Mouse (Mus musculus): ENCODE data around the gene Sox6. TPM values are rescaled to one million over a fixed set of nuclear protein-coding genes. Genes with fewer than 3 reads are reported as not detected.
A peak's percentile ranks its signal among the peaks of the same experiment; 100 is the strongest.

Gene Sox6
- total and polyA plus RNA-seq, 2 experiments from 2014 or later: 30.8 to 47.6 TPM

DNA sequence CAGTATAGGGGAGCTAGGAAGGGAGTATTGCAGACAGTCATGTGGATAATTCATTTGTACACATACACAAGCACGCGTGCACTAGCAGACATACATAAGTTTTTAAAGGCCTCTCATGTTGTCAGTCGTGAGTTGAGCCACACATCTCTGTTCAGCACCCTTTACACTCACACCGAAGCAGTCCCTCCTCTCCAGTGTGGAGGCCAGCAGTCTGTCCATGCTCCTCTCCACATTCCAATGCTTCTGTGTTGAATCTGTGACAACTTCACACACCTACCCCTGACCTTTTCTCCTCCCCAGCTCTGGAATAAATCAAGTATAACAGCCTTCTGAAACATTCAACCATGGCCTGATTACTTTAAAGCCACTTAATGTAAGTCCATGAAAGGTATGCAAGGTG lies 408.3 kb downstream of the Sox6 start:
- Histone ChIP-seq H3K9ac (replicated peaks; ENCODE audit: low read length, poor library complexity, severe bottlenecking) (no peak overlapping the region), H3K9me3 (ENCODE audit: low read length) (no peaks in the 10 kb centered on the region), H3K4me1 (ENCODE audit: insufficient read depth, low read length) (0 out of 2 replicates have a peak, but pooled peaks cover 1% of the 10 kb centered on the region), H3K36me3 (ENCODE audit: insufficient read depth, low read length) (no peaks in the 10 kb centered on the region), H3K27ac (ENCODE audit: low read depth, low read length) (no peak overlapping the region), H3K4me2 (ENCODE audit: low read depth, low read length, poor library complexity, severe bottlenecking) (no peak overlapping the region), H3K4me3 (ENCODE audit: low read depth, low read length) (no peak overlapping the region), H3K27me3 (ENCODE audit: insufficient read depth, low read length) (no peaks in the 10 kb centered on the region)
- ATAC-seq (ENCODE audit: low FRiP score) (no peak), DNase-seq (ENCODE audit: low spot score) (no peak)
- TF ChIP-seq CTCF (IDR thresholded peaks at IDR 0.05): no peak
- 93% methylated on average over 4 of the region's 4 CpGs for WGBS

DNA sequence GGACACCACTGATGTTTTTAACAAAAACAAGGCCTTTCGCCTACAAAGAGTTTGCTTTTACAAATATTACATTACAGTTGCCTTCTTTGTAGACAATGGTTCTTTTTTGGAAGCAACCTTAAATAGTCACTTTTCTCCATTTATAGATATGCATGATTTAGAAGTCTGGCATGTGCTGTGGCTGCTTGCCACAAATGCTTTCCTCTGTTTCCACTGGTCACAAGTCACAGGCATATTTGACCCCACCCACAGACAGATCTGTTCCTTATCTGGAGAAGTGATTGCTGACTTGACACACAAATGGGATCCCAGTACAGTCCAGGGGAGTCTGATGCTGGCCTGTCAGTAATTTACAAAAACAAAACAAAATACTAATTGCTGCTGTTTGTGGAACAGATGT lies 409.8 kb downstream of the Sox6 start:
- Histone ChIP-seq H3K4me2 (ENCODE audit: low read depth, low read length, poor library complexity, severe bottlenecking) (no peak overlapping the region), H3K4me1 (ENCODE audit: insufficient read depth, low read length) (0 out of 2 replicates have a peak, but pooled peaks cover 3% of the 10 kb centered on the region), H3K9me3 (ENCODE audit: low read length) (no peaks in the 10 kb centered on the region), H3K9ac (replicated peaks; ENCODE audit: low read length, poor library complexity, severe bottlenecking) (no peak overlapping the region), H3K27ac (ENCODE audit: low read depth, low read length) (no peak overlapping the region), H3K27me3 (ENCODE audit: insufficient read depth, low read length) (no peaks in the 10 kb centered on the region), H3K36me3 (ENCODE audit: insufficient read depth, low read length) (no peaks in the 10 kb centered on the region), H3K4me3 (ENCODE audit: low read depth, low read length) (no peak overlapping the region)
- no peak for TF ChIP-seq CTCF (IDR thresholded peaks at IDR 0.05)
- ATAC-seq (ENCODE audit: low FRiP score): no peak
- DNase-seq (ENCODE audit: low spot score): no peak
- WGBS: 96% methylated on average over 1 of the region's 1 CpGs

DNA sequence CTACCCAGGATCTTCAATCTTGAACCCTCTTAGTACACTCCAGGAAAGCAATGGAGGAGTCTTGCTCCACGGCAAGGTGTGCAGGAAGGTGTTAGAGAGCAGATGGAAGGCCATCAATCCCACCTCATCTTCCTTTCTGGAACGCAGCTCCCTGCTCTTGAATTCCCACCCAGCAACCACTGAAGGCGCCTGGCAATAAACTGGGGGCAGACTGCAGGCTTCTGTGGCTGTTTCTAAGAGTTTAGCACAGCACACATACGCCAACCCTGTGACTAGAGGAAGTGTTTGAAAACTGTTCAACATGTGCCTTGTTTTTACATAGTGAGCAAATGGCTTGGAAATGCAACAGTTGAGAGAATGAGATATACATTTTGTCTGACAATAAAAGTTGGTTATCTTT lies 412.6 kb downstream of the Sox6 start:
- no peak for TF ChIP-seq CTCF (IDR thresholded peaks at IDR 0.05)
- Histone ChIP-seq H3K36me3 (ENCODE audit: insufficient read depth, low read length) (no peaks in the 10 kb centered on the region), H3K9me3 (ENCODE audit: low read length) (no peaks in the 10 kb centered on the region), H3K4me1 (ENCODE audit: insufficient read depth, low read length) (0 out of 2 replicates have a peak, but pooled peaks cover 3% of the 10 kb centered on the region), H3K9ac (replicated peaks; ENCODE audit: low read length, poor library complexity, severe bottlenecking) (no peak overlapping the region), H3K4me3 (ENCODE audit: low read depth, low read length) (no peak overlapping the region), H3K4me2 (ENCODE audit: low read depth, low read length, poor library complexity, severe bottlenecking) (no peak overlapping the region), H3K27ac (ENCODE audit: low read depth, low read length) (no peak overlapping the region), H3K27me3 (ENCODE audit: insufficient read depth, low read length) (no peaks in the 10 kb centered on the region)
- no peak for DNase-seq (ENCODE audit: low spot score)
- ATAC-seq (ENCODE audit: low FRiP score): no peak
- 85% methylated on average over 4 of the region's 4 CpGs for WGBS

DNA sequence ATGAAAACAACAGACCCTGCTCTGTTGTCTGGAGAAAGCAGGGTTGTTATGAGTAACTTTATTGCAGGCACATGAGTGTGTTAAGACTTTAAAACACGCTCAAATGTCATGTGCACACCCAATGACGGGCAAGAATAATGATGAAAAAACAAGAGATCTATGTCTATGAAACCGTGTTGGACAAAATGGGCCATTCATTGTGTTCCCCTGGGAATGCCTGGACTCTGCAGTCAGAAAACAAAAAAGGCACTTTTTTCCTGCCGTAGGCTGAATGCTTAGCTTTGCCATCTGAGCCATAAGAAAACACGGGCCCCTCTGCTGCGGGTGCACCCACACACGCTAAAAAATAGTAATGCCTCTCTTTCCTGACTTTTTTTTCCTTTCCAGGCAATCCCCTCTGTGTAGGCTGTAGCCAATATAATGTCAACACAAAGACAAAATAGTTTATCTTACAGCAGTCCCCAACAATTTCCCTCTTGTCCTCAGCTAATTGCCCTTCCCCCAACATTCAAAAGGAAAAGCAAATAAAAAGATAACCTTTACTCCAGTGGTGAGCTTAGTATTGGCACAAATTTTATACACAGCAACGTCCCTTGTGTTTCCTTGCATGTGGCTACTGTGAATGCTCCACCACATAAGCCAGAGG lies 413.6 kb downstream of the Sox6 start:
- Histone ChIP-seq H3K27ac (ENCODE audit: low read depth, low read length) (no peak overlapping the region), H3K4me2 (ENCODE audit: low read depth, low read length, poor library complexity, severe bottlenecking) (no peak overlapping the region), H3K36me3 (ENCODE audit: insufficient read depth, low read length) (no peaks in the 10 kb centered on the region), H3K9ac (replicated peaks; ENCODE audit: low read length, poor library complexity, severe bottlenecking) (no peak overlapping the region), H3K4me1 (ENCODE audit: insufficient read depth, low read length) (0 out of 2 replicates have a peak, but pooled peaks cover 3% of the 10 kb centered on the region), H3K4me3 (ENCODE audit: low read depth, low read length) (no peak overlapping the region), H3K9me3 (ENCODE audit: low read length) (no peaks in the 10 kb centered on the region), H3K27me3 (ENCODE audit: insufficient read depth, low read length) (no peaks in the 10 kb centered on the region)
- ATAC-seq (ENCODE audit: low FRiP score) (no peak), DNase-seq (ENCODE audit: low spot score) (peak; percentile 56)
- TF ChIP-seq CTCF (IDR thresholded peaks at IDR 0.05): no peak
- 27% methylated on average over 8 of the region's 8 CpGs for WGBS

DNA sequence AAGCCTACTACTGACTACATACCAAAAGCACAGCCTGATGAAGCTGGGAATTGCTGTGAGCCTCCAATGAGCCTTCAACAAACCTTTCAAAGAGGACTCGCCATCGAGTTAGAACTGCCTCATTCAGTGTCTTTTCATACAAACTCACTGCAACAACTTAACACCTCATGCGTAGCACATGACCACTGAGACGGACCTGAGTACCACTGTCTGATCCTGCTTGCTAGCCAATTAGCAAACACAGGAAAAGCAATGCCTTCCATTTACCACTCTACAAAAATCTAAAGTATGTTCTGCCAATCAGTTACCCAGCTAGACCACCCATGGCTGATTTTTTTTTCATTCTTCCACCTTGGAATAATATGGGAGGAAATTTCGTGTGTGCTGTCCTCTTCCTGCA lies 414.1 kb downstream of the Sox6 start:
- Histone ChIP-seq H3K36me3 (ENCODE audit: insufficient read depth, low read length) (no peaks in the 10 kb centered on the region), H3K4me1 (ENCODE audit: insufficient read depth, low read length) (0 out of 2 replicates have a peak, but pooled peaks cover 3% of the 10 kb centered on the region), H3K4me3 (ENCODE audit: low read depth, low read length) (no peak overlapping the region), H3K27me3 (ENCODE audit: insufficient read depth, low read length) (no peaks in the 10 kb centered on the region), H3K9me3 (ENCODE audit: low read length) (no peaks in the 10 kb centered on the region), H3K9ac (replicated peaks; ENCODE audit: low read length, poor library complexity, severe bottlenecking) (no peak overlapping the region), H3K27ac (ENCODE audit: low read depth, low read length) (no peak overlapping the region), H3K4me2 (ENCODE audit: low read depth, low read length, poor library complexity, severe bottlenecking) (no peak overlapping the region)
- no peak for TF ChIP-seq CTCF (IDR thresholded peaks at IDR 0.05)
- WGBS: 57% methylated on average over 5 of the region's 5 CpGs
- ATAC-seq (ENCODE audit: low FRiP score) (no peak), DNase-seq (ENCODE audit: low spot score) (no peak)

DNA sequence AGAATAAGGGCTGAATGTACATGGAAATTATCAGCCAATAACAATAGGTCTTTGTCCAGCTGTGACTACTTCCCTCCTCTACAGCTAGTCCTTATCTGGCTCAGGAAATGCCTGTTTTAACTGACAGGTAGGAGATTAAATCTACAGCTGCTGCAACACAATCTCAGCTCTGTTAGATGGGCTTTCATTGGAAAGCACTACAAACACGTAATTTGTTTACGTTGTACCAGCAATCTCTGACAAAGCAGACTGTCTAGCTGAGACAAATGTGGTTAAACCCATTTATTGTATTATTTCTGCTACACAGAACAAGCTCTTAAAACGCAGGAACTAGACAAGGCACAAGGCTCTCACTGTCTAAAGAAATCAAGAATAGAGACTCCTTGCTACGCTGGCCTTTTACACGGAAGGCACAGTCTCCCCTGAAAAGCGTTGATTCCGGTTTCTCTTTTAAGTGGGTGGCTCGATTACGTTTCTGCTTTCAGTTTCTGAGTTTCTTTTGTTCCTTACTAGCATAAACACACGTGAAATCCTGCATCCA lies 422.8 kb downstream of the Sox6 start:
- Histone ChIP-seq H3K27ac (ENCODE audit: low read depth, low read length) (peak overlapping the region; percentile 43; the same call in 1 of the 2 replicates), H3K9ac (replicated peaks; ENCODE audit: low read length, poor library complexity, severe bottlenecking) (no peak overlapping the region), H3K4me1 (ENCODE audit: insufficient read depth, low read length) (peaks cover 5% of the 10 kb centered on the region; the same call in 1 of the 2 replicates), H3K4me3 (ENCODE audit: low read depth, low read length) (no peak overlapping the region), H3K27me3 (ENCODE audit: insufficient read depth, low read length) (no peaks in the 10 kb centered on the region), H3K9me3 (ENCODE audit: low read length) (no peaks in the 10 kb centered on the region), H3K4me2 (ENCODE audit: low read depth, low read length, poor library complexity, severe bottlenecking) (peak overlapping the region; percentile 22; the same call in 1 of the 2 replicates), H3K36me3 (ENCODE audit: insufficient read depth, low read length) (no peaks in the 10 kb centered on the region)
- no peak for TF ChIP-seq CTCF (IDR thresholded peaks at IDR 0.05)
- DNase-seq (ENCODE audit: low spot score) (peak; percentile 17), ATAC-seq (ENCODE audit: low FRiP score) (no peak)
- WGBS: 25% methylated on average over 10 of the region's 10 CpGs
